Mouse (Mus musculus) kidney, postnatal 0 days (tissue): ENCODE results near the gene Asb15. TPM values are rescaled to one million over a fixed set of nuclear protein-coding genes. Genes with fewer than 3 reads are reported as not detected.

Experiments used
- ATAC-seq: fragments of 200-750 bp; cut with Nextera tagmentation; replicated peaks from 2 replicates; pipeline ENCODE4 v1.8.0; 2017; ENCODE audit warnings: low read depth, moderate number of reproducible peaks, moderate TSS enrichment, moderate library complexity; ENCODE audit not compliant: low FRiP score
- DNase-seq: peaks from one replicate; pipeline ENCODE4 v3.0.0-alpha.2; 2016; ENCODE audit warnings: low spot score
- H3K27ac ChIP-seq: fragments of 300-500 bp; sonication (generic); 2 replicates; pipeline ENCODE4 v1.5.1; 2014; ENCODE audit warnings: mild to moderate bottlenecking
- H3K27me3 ChIP-seq: fragments of 300-500 bp; sonication (generic); 2 replicates; pipeline ENCODE4 v1.6.1; 2014; ENCODE audit warnings: low read length, mixed read lengths; ENCODE audit not compliant: insufficient read depth
- H3K36me3 ChIP-seq: fragments of 300-500 bp; sonication (generic); 2 replicates; pipeline ENCODE4 v1.6.1; 2014; ENCODE audit warnings: low read length, mixed read lengths; ENCODE audit not compliant: insufficient read depth
- H3K4me1 ChIP-seq: fragments of 300-500 bp; sonication (generic); replicated peaks from 2 replicates; pipeline ENCODE4 v1.6.1; 2014; ENCODE audit warnings: antibody characterized with exemption, low read length, mixed read lengths; ENCODE audit not compliant: insufficient read depth
- H3K4me2 ChIP-seq: fragments of 300-500 bp; sonication (generic); 2 replicates; pipeline ENCODE4 v1.6.1; 2014; ENCODE audit warnings: mild to moderate bottlenecking, low read length, moderate library complexity, mixed read lengths
- H3K4me3 ChIP-seq: fragments of 300-500 bp; sonication (generic); replicated peaks from 2 replicates; pipeline ENCODE4 v1.5.1; 2014; ENCODE audit warnings: low read depth, low read length
- H3K9ac ChIP-seq: fragments of 300-500 bp; sonication (generic); 2 replicates; pipeline ENCODE4 v1.6.1; 2014; ENCODE audit warnings: low read depth, low read length
- H3K9me3 ChIP-seq: fragments of 300-500 bp; sonication (generic); replicated peaks from 2 replicates; pipeline ENCODE4 v1.6.1; 2016; ENCODE audit warnings: low read length, inconsistent platforms, mixed read lengths
- CTCF ChIP-seq: IDR thresholded peaks from 2 replicates; pipeline ENCODE4 v1.5.1; 2016; ENCODE audit warnings: antibody characterized with exemption, low read depth, mild to moderate bottlenecking, moderate library complexity
- WGBS: fragments of 180-500 bp; shearing (Covaris S2); extraction: QIAGEN DNeasy Blood & Tissue Kit; methylation state at CpG from one replicate; pipeline ENCODE4 v1.1.7; 2014; 5-methylcytosine and 5-hydroxymethylcytosine counted together
- polyA plus RNA-seq: library from polyadenylated mRNA; unstranded; fragments of >200 nt; fragmentation: Nextera tagmentation; extraction: Ambion mirVana; gene quantifications from 2 replicates; pipeline ENCODE4 v1.2.1, GENCODE M21; 2015

Gene Asb15
- polyA plus RNA-seq, 1 experiment from 2014 or later = 1.0 TPM

- H3K27ac ChIP-seq = no peak overlapping the region
- WGBS = 68% methylated on average over 4 of the region's 4 CpGs
Measured at GRCm38 (mm10) chr6:24540106-24540505, 12.2 kb downstream of the Asb15 start.

GRCm38 (mm10) chr6:24542393-24542792, 14.4 kb downstream of the Asb15 start:
- H3K27me3 ChIP-seq = no peaks in the 10 kb centered on the region
- no peak overlapping the region for H3K9ac ChIP-seq
- H3K27ac ChIP-seq = no peak overlapping the region
- H3K4me3 ChIP-seq = no peak overlapping the region
- H3K4me1 ChIP-seq = no peaks in the 10 kb centered on the region
- no peak for TF ChIP-seq CTCF
- H3K36me3 ChIP-seq = no peaks in the 10 kb centered on the region
- ATAC-seq (no peak), DNase-seq (no peak)
- H3K9me3 ChIP-seq = no peaks in the 10 kb centered on the region
- H3K4me2 ChIP-seq = no peak overlapping the region

More at GRCm38 (mm10) chr6:24540106-24540505, 12.2 kb downstream of the Asb15 start:
- Histone ChIP-seq H3K4me2 (no peak overlapping the region), H3K27me3 (no peaks in the 10 kb centered on the region), H3K9me3 (no peaks in the 10 kb centered on the region), H3K4me1 (no peaks in the 10 kb centered on the region), H3K4me3 (no peak overlapping the region), H3K36me3 (no peaks in the 10 kb centered on the region), H3K9ac (no peak overlapping the region)
- DNase-seq (no peak), ATAC-seq (no peak)
- no peak for TF ChIP-seq CTCF

GRCm38 (mm10) chr6:24543119-24543591, 15.2 kb downstream of the Asb15 start:
- Histone ChIP-seq H3K9ac (no peak overlapping the region), H3K36me3 (no peaks in the 10 kb centered on the region), H3K9me3 (no peaks in the 10 kb centered on the region), H3K27me3 (no peaks in the 10 kb centered on the region), H3K4me3 (no peak overlapping the region), H3K4me1 (no peaks in the 10 kb centered on the region), H3K27ac (0 out of 2 replicates have a peak overlapping the region, but pooled peaks have one; percentile 13), H3K4me2 (no peak overlapping the region)
- 58% methylated on average over 6 of the region's 6 CpGs for WGBS
- no peak for TF ChIP-seq CTCF
- DNase-seq = no peak
- ATAC-seq = no peak

GRCm38 (mm10) chr6:24546716-24547420, 18.9 kb downstream of the Asb15 start:
- no peak for TF ChIP-seq CTCF
- no peak overlapping the region for H3K9ac ChIP-seq
- no peaks in the 10 kb centered on the region for H3K4me1 ChIP-seq
- WGBS = 42% methylated on average over 1 of the region's 1 CpGs
- no peaks in the 10 kb centered on the region for H3K27me3 ChIP-seq
- no peaks in the 10 kb centered on the region for H3K9me3 ChIP-seq
- no peak overlapping the region for H3K4me2 ChIP-seq
- DNase-seq (peak; percentile 51), ATAC-seq (peak; percentile 94)
- no peak overlapping the region for H3K4me3 ChIP-seq
- H3K36me3 ChIP-seq = no peaks in the 10 kb centered on the region
- peak overlapping the region; percentile 74 for H3K27ac ChIP-seq

- H3K9ac ChIP-seq = no peak overlapping the region
- no peak for TF ChIP-seq CTCF
- H3K4me3 ChIP-seq = no peak overlapping the region
- no peaks in the 10 kb centered on the region for H3K36me3 ChIP-seq
- H3K27ac ChIP-seq = no peak overlapping the region
- ATAC-seq = no peak
- H3K4me1 ChIP-seq = 0 out of 2 replicates have a peak, but pooled peaks cover 2% of the 10 kb centered on the region
- no peaks in the 10 kb centered on the region for H3K27me3 ChIP-seq
- no peak for DNase-seq
- no peaks in the 10 kb centered on the region for H3K9me3 ChIP-seq
- WGBS = 82% methylated on average over 2 of the region's 2 CpGs
- no peak overlapping the region for H3K4me2 ChIP-seq
Measured at GRCm38 (mm10) chr6:24549801-24550200, 21.9 kb downstream of the Asb15 start.

GRCm38 (mm10) chr6:24552046-24552445, 24.1 kb downstream of the Asb15 start:
- Histone ChIP-seq H3K4me2 (no peak overlapping the region), H3K4me3 (no peak overlapping the region), H3K9me3 (no peaks in the 10 kb centered on the region), H3K36me3 (no peaks in the 10 kb centered on the region), H3K4me1 (0 out of 2 replicates have a peak, but pooled peaks cover 8% of the 10 kb centered on the region), H3K27me3 (no peaks in the 10 kb centered on the region), H3K9ac (no peak overlapping the region), H3K27ac (no peak overlapping the region)
- TF ChIP-seq CTCF = no peak
- 18% methylated on average over 7 of the region's 7 CpGs for WGBS
- DNase-seq (no peak), ATAC-seq (no peak)
